Mouse (Mus musculus): ENCODE measurements around the gene Cdc25b. TPM values are rescaled to one million over a fixed set of nuclear protein-coding genes. Genes with fewer than 3 reads are reported as not detected.

The Cdc25b gene
- polyA plus RNA-seq, 1 experiment from 2014 or later: 236 TPM

- peak overlapping the region; percentile 76 for H3K9ac ChIP-seq
- H3K4me1 ChIP-seq (replicated peaks): peaks cover 43% of the 10 kb centered on the region
- peak overlapping the region; percentile 96 for H3K27ac ChIP-seq (replicated peaks)
- peak overlapping the region; percentile 81 for H3K4me3 ChIP-seq (replicated peaks)
- H3K9me3 ChIP-seq (replicated peaks): no peaks in the 10 kb centered on the region
- peak overlapping the region; percentile 96 for H3K4me2 ChIP-seq
- ATAC-seq (ENCODE audit: insufficient read depth): no peak
- under 1% methylated on average over 17 of the region's 17 CpGs for WGBS (ENCODE audit: insufficient replicate concordance)
- peaks cover 12% of the 10 kb centered on the region for H3K27me3 ChIP-seq
- peaks cover 13% of the 10 kb centered on the region for H3K36me3 ChIP-seq (replicated peaks)
Measured at GRCm38 (mm10) chr2:131160671-131161111, 26.1 kb upstream of the Cdc25b start.

- no peak overlapping the region for H3K27ac ChIP-seq (replicated peaks)
- peaks cover 11% of the 10 kb centered on the region for H3K4me1 ChIP-seq (replicated peaks)
- H3K9me3 ChIP-seq (replicated peaks): no peaks in the 10 kb centered on the region
- H3K4me2 ChIP-seq: no peak overlapping the region
- WGBS (ENCODE audit: insufficient replicate concordance): 85% methylated on average over 7 of the region's 7 CpGs
- no peak for ATAC-seq (ENCODE audit: insufficient read depth)
- no peak overlapping the region for H3K4me3 ChIP-seq (replicated peaks)
- no peak overlapping the region for H3K9ac ChIP-seq
- H3K27me3 ChIP-seq: peaks cover 31% of the 10 kb centered on the region
- no peaks in the 10 kb centered on the region for H3K36me3 ChIP-seq (replicated peaks)
Measured at GRCm38 (mm10) chr2:131163924-131164323, 22.8 kb upstream of the Cdc25b start.

GRCm38 (mm10) chr2:131166172-131166571 is 20.6 kb upstream of the Cdc25b start:
- no peak overlapping the region for H3K4me3 ChIP-seq (replicated peaks)

GRCm38 (mm10) chr2:131167984-131168383 is 18.8 kb upstream of the Cdc25b start:
- H3K36me3 ChIP-seq (replicated peaks): no peaks in the 10 kb centered on the region
- H3K9me3 ChIP-seq (replicated peaks): no peaks in the 10 kb centered on the region
- no peak for ATAC-seq (ENCODE audit: insufficient read depth)
- H3K27me3 ChIP-seq: peaks cover 72% of the 10 kb centered on the region
- no peak overlapping the region for H3K27ac ChIP-seq (replicated peaks)
- H3K4me1 ChIP-seq (replicated peaks): peaks cover 16% of the 10 kb centered on the region
- H3K4me2 ChIP-seq: no peak overlapping the region
- no peak overlapping the region for H3K4me3 ChIP-seq (replicated peaks)
- 68% methylated on average over 6 of the region's 6 CpGs for whole genome bisulfite sequencing (ENCODE audit: insufficient replicate concordance)
- H3K9ac ChIP-seq: no peak overlapping the region

More at GRCm38 (mm10) chr2:131166172-131166571, 20.6 kb upstream of the Cdc25b start:
- H3K4me2 ChIP-seq: no peak overlapping the region
- H3K36me3 ChIP-seq (replicated peaks): no peaks in the 10 kb centered on the region
- H3K9ac ChIP-seq: no peak overlapping the region
- no peak overlapping the region for H3K27ac ChIP-seq (replicated peaks)
- ATAC-seq (ENCODE audit: insufficient read depth): no peak
- H3K4me1 ChIP-seq (replicated peaks): peaks cover 1% of the 10 kb centered on the region; the same call in 1 of the 2 replicates
- H3K27me3 ChIP-seq: peaks cover 54% of the 10 kb centered on the region
- no peaks in the 10 kb centered on the region for H3K9me3 ChIP-seq (replicated peaks)
- 72% methylated on average over 2 of the region's 2 CpGs for WGBS (ENCODE audit: insufficient replicate concordance)

- WGBS (ENCODE audit: insufficient replicate concordance): 59% methylated on average over 1 of the region's 1 CpGs
- Histone ChIP-seq H3K9me3 (replicated peaks) (no peaks in the 10 kb centered on the region), H3K27me3 (peaks cover 80% of the 10 kb centered on the region), H3K4me2 (no peak overlapping the region), H3K4me1 (replicated peaks) (peaks cover 16% of the 10 kb centered on the region), H3K36me3 (replicated peaks) (no peaks in the 10 kb centered on the region), H3K4me3 (replicated peaks) (no peak overlapping the region), H3K9ac (no peak overlapping the region), H3K27ac (replicated peaks) (no peak overlapping the region)
- ATAC-seq (ENCODE audit: insufficient read depth): no peak
Measured at GRCm38 (mm10) chr2:131168914-131169313, 17.8 kb upstream of the Cdc25b start.

- H3K27ac ChIP-seq (replicated peaks): no peak overlapping the region
- H3K4me1 ChIP-seq (replicated peaks): peaks cover 26% of the 10 kb centered on the region
- WGBS (ENCODE audit: insufficient replicate concordance): 20% methylated on average over 9 of the region's 9 CpGs
- peak overlapping the region; percentile 25; the same call in 1 of the 2 replicates for H3K4me3 ChIP-seq (replicated peaks)
- H3K4me2 ChIP-seq: peak overlapping the region; percentile 49
- no peak overlapping the region for H3K9ac ChIP-seq
- peaks cover 75% of the 10 kb centered on the region for H3K27me3 ChIP-seq
- no peaks in the 10 kb centered on the region for H3K9me3 ChIP-seq (replicated peaks)
- H3K36me3 ChIP-seq (replicated peaks): peaks cover 3% of the 10 kb centered on the region; the same call in 1 of the 2 replicates
- no peak for ATAC-seq (ENCODE audit: insufficient read depth)
Measured at GRCm38 (mm10) chr2:131170936-131171335, 15.8 kb upstream of the Cdc25b start.

GRCm38 (mm10) chr2:131171401-131172104 is 15.2 kb upstream of the Cdc25b start:
- H3K27me3 ChIP-seq: peaks cover 70% of the 10 kb centered on the region
- peak overlapping the region; percentile 49 for H3K4me2 ChIP-seq
- 5% methylated on average over 43 of the region's 43 CpGs for WGBS (ENCODE audit: insufficient replicate concordance)
- no peak overlapping the region for H3K9ac ChIP-seq
- H3K27ac ChIP-seq (replicated peaks): no peak overlapping the region
- H3K4me1 ChIP-seq (replicated peaks): peaks cover 32% of the 10 kb centered on the region
- H3K4me3 ChIP-seq (replicated peaks): peak overlapping the region; percentile 25; the same call in 1 of the 2 replicates
- ATAC-seq (ENCODE audit: insufficient read depth): no peak
- H3K36me3 ChIP-seq (replicated peaks): peaks cover 7% of the 10 kb centered on the region; the same call in 1 of the 2 replicates
- H3K9me3 ChIP-seq (replicated peaks): no peaks in the 10 kb centered on the region

- no peak overlapping the region for H3K4me2 ChIP-seq
- no peak overlapping the region for H3K4me3 ChIP-seq (replicated peaks)
- H3K27ac ChIP-seq (replicated peaks): no peak overlapping the region
- H3K9me3 ChIP-seq (replicated peaks): no peaks in the 10 kb centered on the region
- H3K36me3 ChIP-seq (replicated peaks): peaks cover 14% of the 10 kb centered on the region
- no peak for ATAC-seq (ENCODE audit: insufficient read depth)
- peaks cover 70% of the 10 kb centered on the region for H3K27me3 ChIP-seq
- WGBS (ENCODE audit: insufficient replicate concordance): 21% methylated on average over 9 of the region's 9 CpGs
- peaks cover 40% of the 10 kb centered on the region for H3K4me1 ChIP-seq (replicated peaks)
- H3K9ac ChIP-seq: no peak overlapping the region
Measured at GRCm38 (mm10) chr2:131172322-131172721, 14.4 kb upstream of the Cdc25b start.

GRCm38 (mm10) chr2:131174700-131175099 is 12.0 kb upstream of the Cdc25b start:
- H3K36me3 ChIP-seq (replicated peaks): peaks cover 21% of the 10 kb centered on the region
- H3K27me3 ChIP-seq: peaks cover 49% of the 10 kb centered on the region
- peak overlapping the region; percentile 44 for H3K4me3 ChIP-seq (replicated peaks)
- no peak overlapping the region for H3K9ac ChIP-seq
- peak overlapping the region; percentile 72 for H3K4me2 ChIP-seq
- peaks cover 62% of the 10 kb centered on the region for H3K4me1 ChIP-seq (replicated peaks)
- 2% methylated on average over 11 of the region's 11 CpGs for WGBS (ENCODE audit: insufficient replicate concordance)
- no peak for ATAC-seq (ENCODE audit: insufficient read depth)
- no peak overlapping the region for H3K27ac ChIP-seq (replicated peaks)
- no peaks in the 10 kb centered on the region for H3K9me3 ChIP-seq (replicated peaks)

GRCm38 (mm10) chr2:131175286-131175944 is 11.3 kb upstream of the Cdc25b start:
- Histone ChIP-seq H3K4me3 (replicated peaks) (no peak overlapping the region), H3K9me3 (replicated peaks) (no peaks in the 10 kb centered on the region), H3K4me2 (no peak overlapping the region), H3K27me3 (peaks cover 42% of the 10 kb centered on the region), H3K4me1 (replicated peaks) (peaks cover 67% of the 10 kb centered on the region), H3K36me3 (replicated peaks) (peaks cover 21% of the 10 kb centered on the region), H3K9ac (no peak overlapping the region), H3K27ac (replicated peaks) (0 out of 2 replicates have a peak overlapping the region, but pooled peaks have one; percentile 29)
- ATAC-seq (ENCODE audit: insufficient read depth): no peak
- WGBS (ENCODE audit: insufficient replicate concordance): 76% methylated on average over 3 of the region's 3 CpGs

- Histone ChIP-seq H3K27ac (replicated peaks) (0 out of 2 replicates have a peak overlapping the region, but pooled peaks have one; percentile 29), H3K36me3 (replicated peaks) (peaks cover 21% of the 10 kb centered on the region), H3K4me2 (no peak overlapping the region), H3K9ac (no peak overlapping the region), H3K4me3 (replicated peaks) (no peak overlapping the region), H3K9me3 (replicated peaks) (no peaks in the 10 kb centered on the region), H3K27me3 (peaks cover 37% of the 10 kb centered on the region), H3K4me1 (replicated peaks) (peaks cover 72% of the 10 kb centered on the region)
- ATAC-seq (ENCODE audit: insufficient read depth): no peak
- 86% methylated on average over 1 of the region's 1 CpGs for WGBS (ENCODE audit: insufficient replicate concordance)
Measured at GRCm38 (mm10) chr2:131175945-131176309, 10.8 kb upstream of the Cdc25b start.
